Mouse (Mus musculus) left cerebral cortex, postnatal 25 days (tissue): ENCODE data around the gene Tbc1d5. TPM values are rescaled to one million over a fixed set of nuclear protein-coding genes. Genes with fewer than 3 reads are reported as not detected.

ENCODE experiments used
- DNase-seq, 2 experiments: peaks; one replicate each; pipeline ENCODE4 v3.0.0; 2022; ENCODE audit warnings: low spot score in 2 of 2, mixed read lengths in 1 of 2
- intact Hi-C: fragments of 180-260 bp; cut with DNase I; formaldehyde crosslinking; loops from one replicate; pipeline ENCODE4 v1.15.1; 2025
- total RNA-seq, 2 experiments: library from RNA; stranded (reverse); gene quantifications; 2 replicates each; pipeline ENCODE4 v1.2.3; 2021

The Tbc1d5 gene
- total RNA-seq, 2 experiments from 2014 or later = 25.4 to 26.4 TPM

DNA sequence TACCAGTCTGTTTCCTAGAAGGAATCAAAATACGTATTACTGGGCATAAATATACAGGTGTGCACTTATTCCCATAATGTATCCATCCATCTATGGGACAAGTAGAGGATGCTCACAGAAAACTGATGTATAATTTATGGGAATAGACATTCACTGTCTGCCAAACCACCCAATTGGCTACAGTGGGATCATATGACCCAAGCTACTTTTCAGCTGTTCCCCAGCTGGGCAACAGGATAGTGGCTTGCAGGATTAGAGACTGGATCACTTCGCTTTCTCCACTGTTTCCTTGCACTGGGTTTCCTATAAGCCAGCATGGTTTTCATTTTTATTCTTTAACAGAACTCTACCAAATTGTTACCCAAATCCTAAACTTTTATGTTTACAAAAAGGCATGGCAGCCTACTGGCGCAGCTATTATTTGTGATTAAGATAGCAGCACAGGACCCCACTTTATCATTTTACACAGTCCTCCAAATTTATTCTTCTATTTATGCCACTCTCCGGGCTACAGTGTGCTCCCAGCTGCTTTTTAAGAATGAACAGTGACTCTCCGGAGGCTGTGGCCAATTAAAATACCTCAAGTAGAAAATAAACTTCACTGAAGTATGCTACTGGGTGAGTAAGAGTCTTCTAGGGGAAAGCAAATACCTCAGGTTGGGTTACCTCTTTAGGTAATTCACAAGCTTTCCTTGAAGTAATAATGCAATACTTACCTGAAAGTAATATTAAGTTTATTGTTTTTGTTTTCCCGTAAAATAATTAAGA, 270.4 kb downstream of the Tbc1d5 start:
- intact Hi-C loops = no loop called here
- no peak for DNase-seq

DNA sequence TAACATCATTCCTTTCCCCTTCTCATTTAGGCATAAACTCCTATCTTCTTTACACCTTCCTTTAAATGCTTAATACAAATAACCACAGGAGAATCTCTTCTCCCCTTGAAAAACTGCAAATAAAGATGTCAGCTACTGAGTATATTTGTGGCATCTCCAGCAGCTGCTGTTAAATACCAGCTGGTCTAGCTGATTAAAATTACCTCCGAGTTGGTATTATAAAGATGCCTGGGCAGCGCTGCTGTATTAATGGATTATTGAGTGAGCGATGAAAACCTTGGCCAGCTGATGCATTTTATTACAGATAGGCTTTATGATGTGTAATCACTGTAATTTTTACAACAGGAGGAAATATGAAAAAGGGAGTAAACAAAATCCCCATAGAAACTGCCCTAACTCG, 271.0 kb downstream of the Tbc1d5 start:
- intact Hi-C loops = no loop called here
- DNase-seq = no peak

DNA sequence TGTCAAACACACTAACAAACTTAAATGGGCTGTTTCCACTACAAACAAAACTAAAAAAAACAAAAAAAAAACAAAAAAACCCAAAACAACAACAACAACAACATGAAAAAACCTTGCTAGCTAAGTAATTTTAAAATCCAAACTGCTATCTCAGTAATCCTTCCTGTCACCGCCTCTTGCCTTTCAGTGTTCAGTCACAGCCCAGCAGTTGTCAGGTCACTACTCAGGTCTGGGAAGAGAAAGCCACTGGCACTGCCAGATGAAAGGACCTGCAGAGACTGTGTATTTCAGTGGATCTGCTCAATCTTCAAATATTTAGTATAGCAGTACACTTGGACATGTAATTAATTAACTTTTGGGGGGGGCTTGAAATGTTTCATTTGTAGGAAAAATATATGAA, 272.5 kb downstream of the Tbc1d5 start:
- no peak for DNase-seq
- intact Hi-C loops = no loop called here

DNA sequence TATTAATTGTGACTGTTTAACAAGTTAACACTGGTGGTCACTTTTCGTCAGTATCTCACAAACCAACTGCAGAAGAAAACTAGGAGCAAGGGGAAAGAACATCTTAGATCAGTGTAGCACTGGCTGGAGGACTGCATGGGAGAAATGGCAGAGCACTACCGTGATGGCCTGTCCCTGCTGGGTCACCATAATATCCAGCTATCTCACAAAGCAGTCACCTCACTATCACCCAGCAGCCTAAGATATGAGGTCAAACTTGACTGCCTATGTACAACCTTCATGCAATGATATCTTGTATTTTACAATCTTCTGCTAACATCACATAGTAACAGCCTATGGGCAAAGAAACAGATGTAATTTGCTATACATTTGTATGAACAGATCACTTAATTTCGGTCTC, 274.7 kb downstream of the Tbc1d5 start:
- intact Hi-C loops = no loop called here

DNA sequence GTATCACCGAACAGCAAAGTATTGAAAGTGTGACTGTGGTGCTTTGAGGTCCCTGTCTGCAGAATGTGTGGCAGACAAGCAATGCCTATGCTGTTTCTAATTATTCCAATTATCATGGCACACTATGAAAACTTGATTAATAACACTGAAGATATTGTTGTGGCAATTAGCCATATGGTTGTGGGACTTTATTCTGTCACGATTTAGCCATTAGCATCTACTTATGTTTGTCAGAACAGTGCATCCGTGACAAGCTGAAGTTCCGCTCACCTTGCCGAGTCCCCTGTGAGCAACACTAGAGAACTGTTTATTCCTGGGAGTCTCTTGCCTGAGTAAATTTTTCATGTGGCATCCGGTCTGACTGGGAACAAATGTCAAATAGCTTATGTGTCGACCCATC, 281.3 kb downstream of the Tbc1d5 start:
- DNase-seq = no peak
- intact Hi-C loops = no loop called here

More for the DNA sequence above, 274.7 kb downstream of the Tbc1d5 start:
- no peak for DNase-seq

DNA sequence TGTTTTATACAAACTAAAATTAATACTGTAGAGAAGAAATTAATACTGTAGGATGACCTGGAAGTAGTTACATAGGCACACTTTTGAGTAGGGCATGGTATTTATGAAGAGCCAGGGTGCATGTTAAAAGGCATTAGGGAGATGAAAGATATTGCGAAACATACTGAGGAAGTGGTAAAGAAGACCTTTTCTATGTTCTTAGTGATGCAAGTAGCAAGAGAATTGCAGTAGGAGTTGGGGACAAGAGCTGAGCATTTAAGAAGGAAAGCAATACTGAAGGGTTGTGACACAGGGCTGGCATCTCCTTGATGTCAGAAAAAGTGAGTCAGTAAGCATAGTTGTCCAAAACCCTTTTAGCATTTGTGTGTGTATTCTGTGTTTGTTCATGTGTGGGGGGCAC, 289.7 kb downstream of the Tbc1d5 start:
- intact Hi-C loops = no loop called here
- DNase-seq = no peak

DNA sequence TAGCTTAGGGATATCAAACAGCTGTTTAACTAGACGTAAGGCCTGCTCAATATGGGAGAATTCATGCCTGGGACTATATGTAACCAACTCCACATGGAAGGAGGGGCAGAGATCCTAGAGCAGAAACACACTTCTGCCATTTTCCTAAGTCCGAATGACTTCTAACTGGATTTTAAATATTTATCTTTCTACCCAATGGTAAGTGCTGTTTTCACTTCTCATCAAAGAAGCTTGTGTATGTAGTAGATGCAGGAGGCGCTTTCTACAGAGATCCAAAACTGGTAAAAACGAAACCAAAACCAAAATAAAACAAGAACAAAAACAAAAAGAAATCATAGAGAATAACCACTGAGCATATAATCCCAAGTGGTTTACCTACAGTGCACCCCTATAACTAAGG, 299.2 kb downstream of the Tbc1d5 start:
- DNase-seq = no peak
- intact Hi-C loops = no loop called here

DNA sequence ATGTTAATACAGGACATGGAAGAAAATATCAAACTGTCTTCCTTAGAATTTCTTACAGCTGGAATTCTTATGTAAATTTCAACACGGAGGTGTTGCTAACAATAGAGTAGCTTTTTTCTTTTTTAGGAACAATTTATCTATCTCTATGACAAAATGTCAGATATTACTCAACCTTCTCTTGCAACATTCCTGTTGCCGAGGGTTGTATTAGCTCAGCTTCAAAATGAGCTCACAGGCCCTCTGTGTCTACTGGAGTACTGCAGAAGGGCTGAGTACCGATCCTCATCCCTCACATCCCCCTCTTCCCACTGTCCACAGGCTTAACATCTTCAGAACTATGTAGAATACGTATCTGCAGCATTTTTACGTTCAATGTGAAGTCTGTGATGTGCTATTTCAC, 302.7 kb downstream of the Tbc1d5 start:
- intact Hi-C loops = no loop called here
- no peak for DNase-seq

DNA sequence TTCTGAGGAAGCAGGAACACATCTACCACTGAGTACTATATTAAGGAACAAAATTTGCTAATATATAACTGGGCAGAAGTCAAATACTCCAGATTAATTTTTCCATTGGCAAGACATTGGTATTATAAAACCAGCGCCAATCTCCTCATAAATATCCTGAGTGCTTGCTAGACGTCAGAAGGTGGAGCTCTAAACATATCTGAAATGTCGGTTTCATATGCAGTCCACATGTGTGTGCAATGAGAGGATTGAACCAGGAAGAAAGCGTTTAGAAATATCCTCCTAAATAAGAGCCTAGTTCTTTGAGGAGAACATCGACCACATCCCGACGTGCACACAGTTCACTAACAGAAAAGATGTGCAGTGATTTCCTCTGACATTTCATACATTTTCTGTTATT, 305.1 kb downstream of the Tbc1d5 start:
- peak in 1 of 2 experiments; percentile 19 for DNase-seq

DNA sequence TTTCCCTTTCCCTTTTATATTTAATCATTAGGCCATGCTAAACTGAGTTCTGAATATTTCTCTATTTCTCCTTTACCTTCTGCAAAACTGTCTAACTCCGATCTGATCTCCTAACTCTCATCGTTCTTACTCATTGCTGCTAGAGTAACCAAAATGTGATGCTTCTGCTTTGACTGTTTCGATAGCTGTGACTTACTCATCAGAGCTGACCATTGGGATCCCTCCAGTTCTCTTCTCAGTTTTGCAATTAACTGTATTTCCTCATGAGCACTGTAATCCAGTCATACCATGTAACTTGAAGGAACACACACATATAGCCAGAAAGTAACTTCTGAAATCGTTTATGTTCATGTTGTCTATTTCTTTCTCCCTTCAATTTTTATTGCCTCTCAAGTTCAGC, 306.6 kb downstream of the Tbc1d5 start:
- no peak for DNase-seq
- intact Hi-C loops = no loop called here

More for the DNA sequence above, 305.1 kb downstream of the Tbc1d5 start:
- intact Hi-C loops = no loop called here

DNA sequence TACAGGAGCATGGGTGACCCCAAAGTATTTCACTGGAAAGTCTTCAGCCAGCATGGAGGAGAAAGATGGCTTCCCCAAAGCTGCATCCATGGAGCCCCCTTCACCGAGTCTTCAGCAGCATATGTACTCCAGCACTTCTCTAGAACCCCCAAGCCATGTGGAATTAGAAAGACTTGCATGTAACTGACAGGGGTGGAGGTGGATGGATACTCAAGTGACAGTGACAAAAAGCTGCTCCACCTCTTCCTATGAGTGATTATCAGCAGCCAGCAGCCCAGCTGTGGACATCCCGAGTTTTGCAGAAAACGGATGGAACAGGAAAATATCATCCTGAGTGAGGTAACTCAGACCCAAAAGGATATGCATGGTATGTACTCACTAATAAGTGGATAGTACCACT, 311.9 kb downstream of the Tbc1d5 start:
- intact Hi-C loops = no loop called here
- DNase-seq = no peak

DNA sequence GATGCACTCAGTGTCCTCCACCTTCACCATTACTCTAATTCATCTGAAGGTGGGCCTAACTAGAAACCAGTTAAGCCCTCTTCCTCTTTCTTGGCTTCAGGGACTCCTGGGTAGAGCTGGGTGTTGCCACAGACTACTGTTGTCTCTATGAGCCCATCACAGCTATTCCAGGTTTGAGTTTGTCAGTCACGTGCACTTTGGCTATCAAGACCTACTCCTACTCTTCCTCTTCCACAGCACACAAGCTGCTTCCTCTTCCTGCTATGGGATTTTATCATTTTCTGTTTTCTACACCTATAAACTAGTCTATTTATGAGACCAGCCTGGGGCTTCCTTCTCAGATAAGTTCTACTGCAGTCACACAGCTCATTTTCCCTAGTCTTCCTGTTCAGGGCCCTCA, 314.4 kb downstream of the Tbc1d5 start:
- intact Hi-C loops = no loop called here
- no peak for DNase-seq

DNA sequence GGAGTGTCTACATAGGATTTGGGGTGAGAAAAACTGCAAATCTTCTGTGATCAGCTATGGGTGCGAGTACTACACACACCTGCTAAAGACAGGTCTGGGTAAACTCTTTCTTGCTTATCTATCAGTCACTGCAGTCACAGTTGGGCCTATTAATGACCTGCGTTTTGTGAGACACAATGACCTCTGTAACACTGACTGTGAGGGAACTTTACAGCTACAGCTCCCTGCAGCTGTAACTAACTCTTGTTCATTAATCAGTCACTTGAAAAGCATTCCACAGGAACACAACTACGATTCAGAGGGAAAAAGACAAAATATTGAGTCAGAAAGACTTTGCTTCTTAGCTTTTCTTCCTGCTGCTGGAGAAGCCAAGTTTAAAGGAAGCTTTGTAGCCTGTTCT, 325.9 kb downstream of the Tbc1d5 start:
- intact Hi-C loops = no loop called here
- no peak for DNase-seq

DNA sequence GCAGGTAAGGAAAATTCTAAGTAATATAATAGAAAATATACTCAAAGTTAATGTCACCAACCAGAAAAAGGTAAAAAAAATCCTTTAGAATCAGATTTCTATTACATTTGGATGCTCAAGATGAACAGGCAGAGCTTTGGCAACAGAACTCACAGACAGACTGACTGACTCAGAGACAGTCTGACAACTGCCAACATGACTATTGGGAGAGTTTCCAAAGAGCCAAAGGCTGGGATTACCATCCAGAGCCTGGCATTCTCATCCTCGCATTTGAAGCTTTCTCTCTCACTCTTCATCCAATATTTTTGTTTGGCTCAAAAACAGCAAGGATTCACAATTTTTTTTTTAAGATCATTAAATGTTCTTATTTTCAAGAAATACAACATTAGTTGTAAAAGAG, 327.8 kb downstream of the Tbc1d5 start:
- intact Hi-C loops = no loop called here
- DNase-seq = peak in 1 of 2 experiments; percentile 31

DNA sequence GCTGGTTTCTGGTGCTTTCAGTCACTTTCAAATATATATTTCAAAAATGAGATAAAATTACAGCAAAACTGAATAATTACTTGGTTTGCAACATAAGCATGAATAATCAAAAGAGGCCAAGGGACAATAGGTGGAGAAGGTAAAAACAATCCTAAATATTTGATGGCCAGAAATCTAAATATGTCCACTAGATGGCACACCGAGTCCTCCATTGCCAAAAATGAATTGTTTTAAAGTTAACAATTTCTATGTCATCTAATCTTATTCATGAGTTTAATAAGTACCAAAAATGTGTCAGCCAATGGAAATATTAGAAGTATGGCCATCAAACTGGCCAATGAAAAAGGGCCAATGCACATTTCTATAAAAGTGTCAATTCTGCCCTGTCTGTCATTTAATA, 365.1 kb downstream of the Tbc1d5 start:
- peak; percentile 16 to 34 for DNase-seq
- intact Hi-C loops = loop anchor here (2.0 to 5.0 kb wide), 2 partner anchors 159 to 1648 kb away; no protein-coding TSS in a partner anchor

DNA sequence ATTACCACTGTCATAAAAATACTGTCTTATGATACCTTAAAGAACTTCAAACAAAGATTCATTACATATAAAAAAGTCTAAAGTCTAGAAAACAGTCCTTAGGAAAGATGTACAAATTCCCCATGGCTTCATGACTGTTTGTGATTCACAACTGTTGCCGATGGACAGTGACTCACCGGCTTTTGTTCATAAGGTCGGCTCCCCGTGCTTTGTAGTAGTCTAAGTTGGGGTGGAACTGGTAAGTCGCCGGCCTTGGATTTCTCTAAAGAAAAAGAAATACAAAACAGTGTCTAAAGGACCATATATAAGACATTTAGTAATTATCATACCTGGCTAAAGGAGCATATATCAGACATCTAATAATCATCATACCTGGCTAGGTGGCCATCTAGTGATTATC, 365.6 kb downstream of the Tbc1d5 start:
- DNase-seq = no peak
- intact Hi-C loops = loop anchor here (5.0 kb wide), 1 partner anchor 1649 kb away; no protein-coding TSS in a partner anchor

DNA sequence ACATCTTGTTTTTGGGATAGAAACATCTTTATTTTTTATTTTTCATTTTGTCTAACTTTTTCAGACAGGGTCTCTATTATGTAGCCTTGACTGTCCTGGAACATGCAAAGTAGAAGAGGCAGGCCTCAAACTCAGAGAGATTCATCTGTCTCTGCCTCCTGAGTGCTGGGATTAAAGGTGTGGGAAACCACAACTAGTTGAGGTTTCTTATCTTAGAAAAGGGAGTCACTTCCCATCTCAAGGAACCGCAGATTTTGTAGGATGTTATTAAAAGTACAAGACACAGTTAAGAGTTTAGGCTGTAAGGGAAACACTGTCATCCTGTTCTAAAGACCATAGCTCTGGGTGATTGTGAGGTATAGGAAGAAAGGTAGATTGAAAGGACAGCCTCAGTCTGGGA, 373.5 kb downstream of the Tbc1d5 start:
- intact Hi-C loops = no loop called here
- DNase-seq = no peak

DNA sequence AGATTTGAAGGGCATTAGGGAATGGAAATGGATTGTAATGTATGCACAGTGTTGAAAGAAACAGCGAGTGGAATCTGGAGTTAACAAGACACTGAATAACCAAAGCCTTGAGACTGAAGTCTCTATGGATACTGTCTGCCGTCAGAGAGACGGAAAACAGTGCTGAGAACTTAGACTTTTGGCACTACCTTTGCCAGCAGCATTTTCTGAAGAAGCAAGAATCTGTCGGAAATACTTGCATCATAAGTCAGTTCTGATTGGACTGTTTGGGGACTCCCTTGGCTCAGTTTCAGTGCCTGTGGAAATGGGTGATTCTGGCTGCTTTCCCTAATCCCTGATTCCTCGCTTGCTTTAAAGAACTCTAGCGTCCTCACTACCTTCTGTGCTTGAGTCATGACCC, 375.9 kb downstream of the Tbc1d5 start:
- peak in 1 of 2 experiments; percentile 30 for DNase-seq
- intact Hi-C loops = no loop called here

DNA sequence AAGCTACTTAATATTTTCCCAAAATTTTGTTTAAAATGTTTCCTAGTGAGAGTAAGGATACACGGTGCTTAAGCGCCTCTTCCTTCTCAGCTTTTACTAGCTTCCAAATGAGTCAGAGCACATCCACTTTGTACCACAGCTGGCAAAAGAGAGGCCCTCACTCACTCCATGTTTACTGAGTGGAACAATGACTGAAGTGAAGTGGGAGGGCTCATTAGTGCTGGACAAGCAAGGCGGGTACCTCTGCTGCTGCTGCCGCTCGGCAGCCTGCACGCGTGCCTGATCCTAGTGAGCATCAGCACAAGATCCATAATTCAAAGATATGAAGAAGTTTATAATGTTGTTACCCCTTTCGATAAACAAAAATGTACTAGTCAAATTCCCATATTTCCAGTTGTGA, 376.8 kb downstream of the Tbc1d5 start:
- intact Hi-C loops = no loop called here
- DNase-seq = no peak

DNA sequence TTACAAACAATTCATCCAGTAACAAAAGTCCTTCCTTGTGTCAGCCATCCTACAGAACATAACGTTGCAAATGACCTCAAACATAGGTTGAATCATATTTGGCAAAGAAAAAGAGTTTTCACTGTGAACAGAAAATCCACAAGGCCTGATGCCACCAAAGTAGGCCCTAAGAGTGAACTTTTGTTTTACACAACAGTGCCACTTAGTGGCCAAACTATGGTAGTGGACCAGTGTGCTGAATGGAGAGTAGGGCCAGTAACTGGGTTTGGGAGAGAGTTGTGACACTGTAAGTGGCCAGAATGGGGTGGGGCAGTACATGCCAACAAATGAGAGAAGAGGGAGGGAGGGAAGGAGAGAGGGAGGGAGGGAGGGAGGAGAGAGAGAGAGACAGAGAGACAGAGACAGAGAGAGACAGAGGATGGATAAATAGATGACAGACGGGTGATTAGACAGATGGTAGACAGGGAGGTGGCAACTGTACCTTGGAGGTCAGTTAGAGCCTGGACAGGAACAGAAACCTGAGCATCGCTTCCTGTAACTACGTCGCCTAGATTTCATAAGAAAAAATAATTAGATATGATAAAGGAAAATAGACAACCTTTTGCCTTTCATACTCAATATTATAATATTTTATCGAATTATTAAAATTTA, 383.6 kb downstream of the Tbc1d5 start:
- DNase-seq = peak; percentile 61 to 68
- intact Hi-C loops = loop anchor here (1.0 to 5.0 kb wide), 3 partner anchors 378 to 858 kb away; no protein-coding TSS in a partner anchor

DNA sequence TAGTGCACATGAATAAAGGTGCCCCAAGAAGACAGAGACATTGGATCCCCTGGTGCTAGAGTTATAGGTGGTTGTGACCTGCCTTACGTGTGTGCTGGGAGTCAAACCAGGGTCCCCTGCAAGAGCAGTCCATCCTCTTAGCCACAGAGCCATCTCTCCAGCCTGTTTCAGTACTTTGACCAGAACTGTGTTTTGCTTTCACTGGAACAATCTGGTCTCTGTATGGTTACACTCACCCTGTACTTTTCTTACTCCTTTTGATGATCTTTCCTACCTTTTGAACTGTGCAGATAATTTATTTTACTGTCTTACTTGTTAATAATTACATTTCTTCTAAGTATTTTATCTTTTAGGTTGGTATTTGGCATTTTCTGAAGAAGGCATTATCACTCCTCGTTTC, 387.5 kb downstream of the Tbc1d5 start:
- intact Hi-C loops = no loop called here
- no peak for DNase-seq
